Mouse (Mus musculus) layer of hippocampus, adult 11-12 months (tissue): ENCODE results near the gene Btbd17.
A peak's percentile ranks its signal among the peaks of the same experiment; 100 is the strongest.

Source experiments
- DNase-seq: peaks from one replicate; pipeline ENCODE4 v3.0.0; 2022; ENCODE audit warnings: low spot score

Btbd17 gene

DNA sequence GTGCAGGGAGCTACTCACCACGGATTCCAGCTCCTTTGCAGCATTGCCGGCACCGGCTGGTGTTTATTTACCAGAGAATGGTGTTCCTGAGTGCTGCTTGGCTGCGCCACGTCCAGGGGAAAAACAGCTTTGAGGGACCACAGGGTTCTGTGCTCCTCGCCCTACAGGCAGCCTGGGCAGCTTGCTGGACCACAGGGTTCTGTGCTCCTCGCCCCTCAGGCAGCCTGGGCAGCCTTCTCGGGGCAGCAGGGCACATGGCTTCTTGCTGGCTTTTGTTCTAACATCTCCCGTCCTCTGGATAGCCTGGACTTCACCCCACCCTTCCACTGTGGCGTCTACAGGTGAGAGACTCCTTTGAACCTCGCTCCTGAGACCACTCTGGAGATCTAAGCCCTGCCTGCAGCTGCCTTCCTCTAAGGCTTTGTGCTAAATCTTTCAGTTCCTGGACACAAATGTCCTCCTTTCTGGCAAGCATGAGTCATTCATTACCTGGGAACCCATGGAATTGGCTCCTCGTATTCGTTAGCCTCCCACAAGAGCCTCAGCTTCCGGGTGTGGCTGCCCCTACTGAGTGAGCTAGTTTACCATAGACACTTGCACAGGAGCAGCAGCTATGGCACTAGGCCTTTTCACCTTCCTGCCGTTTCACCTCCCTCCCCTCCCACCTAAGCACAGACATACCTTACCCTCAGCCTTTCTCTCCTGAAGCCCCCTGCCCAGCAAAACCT is 7.0 kb upstream of the Btbd17 start:
- DNase-seq = no peak

DNA sequence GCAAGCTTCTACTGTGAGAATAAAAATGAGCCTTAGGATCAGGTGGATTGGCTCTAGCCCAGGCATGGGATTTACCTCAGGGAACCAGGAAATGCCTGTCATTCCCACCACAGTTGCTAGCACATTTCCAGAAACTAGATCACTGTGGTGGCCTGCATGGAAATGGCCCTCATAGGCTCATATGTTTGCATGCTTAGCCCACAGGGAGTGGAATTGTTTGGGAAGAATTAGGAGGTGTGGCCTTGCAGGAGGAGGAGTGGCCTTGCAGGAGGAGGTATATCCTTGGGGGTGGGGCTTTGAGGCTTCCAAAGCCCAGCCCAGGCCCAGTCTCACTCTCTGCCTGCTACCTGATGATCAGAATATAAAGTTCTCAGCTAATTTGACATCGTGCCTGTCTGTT is 6.2 kb upstream of the Btbd17 start:
- DNase-seq = no peak

DNA sequence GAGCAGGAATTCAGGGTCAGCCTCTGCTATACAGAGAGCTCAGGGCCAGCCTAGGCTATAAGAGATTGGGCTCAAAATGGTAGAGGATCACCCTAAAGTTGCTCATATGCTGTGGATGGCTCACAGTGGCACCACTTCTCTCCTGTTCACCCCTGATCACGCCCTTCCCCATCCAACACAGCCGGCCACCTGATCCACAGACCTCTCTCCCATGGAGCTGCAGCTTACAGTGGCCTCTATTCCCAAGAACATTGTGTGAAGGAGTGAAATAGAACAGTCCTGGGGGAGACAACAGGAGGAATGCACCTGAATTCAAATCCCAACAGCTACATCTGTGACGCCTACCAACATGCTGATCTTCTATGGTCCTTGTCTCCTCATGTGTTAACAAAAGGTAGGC is 2.9 kb upstream of the Btbd17 start, which contains the start of gene Gpr142:
TSS of gene Gpr142 (plus strand) at position 301 of the 400 bp plus-strand sequence.
- no peak for DNase-seq

DNA sequence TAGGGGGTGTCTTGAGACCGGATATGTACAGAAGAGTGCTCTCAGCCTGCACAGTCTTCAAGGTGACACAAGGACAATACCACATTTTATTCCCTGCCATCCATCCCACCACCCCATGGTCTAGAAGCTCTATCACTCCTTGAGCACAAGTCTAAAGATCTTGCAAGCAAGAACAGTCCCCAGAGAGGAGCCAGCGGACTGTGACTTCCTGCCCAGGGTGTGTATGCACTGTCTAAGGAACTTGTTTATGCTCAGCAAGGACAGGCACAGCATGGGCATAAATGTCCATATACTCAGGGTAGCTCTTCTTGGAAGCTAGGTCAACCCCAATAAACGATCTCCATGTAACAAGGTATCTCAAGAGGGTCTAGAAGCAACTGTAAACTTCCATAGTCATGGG is 2.2 kb upstream of the Btbd17 start:
- no peak for DNase-seq

DNA sequence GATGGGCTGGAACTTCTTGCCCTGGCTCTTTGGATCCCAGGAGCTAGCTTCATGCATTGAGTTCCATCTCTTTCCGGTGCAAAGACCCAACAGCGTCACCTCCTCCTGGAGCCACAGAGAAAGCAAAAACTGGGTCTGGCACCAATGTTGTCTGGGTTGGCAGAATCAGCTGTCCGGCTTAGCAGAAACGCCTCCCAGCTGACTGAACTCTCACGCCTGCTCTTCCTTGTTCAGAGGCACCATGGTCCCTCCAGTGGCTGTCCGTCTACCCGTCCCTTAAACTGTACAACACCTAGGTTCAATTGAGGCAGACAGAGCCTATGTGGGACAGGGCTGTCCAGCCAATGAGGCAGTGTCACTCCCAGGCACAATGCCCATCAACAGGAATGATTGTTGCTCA is 1.4 kb upstream of the Btbd17 start:
- DNase-seq = no peak

DNA sequence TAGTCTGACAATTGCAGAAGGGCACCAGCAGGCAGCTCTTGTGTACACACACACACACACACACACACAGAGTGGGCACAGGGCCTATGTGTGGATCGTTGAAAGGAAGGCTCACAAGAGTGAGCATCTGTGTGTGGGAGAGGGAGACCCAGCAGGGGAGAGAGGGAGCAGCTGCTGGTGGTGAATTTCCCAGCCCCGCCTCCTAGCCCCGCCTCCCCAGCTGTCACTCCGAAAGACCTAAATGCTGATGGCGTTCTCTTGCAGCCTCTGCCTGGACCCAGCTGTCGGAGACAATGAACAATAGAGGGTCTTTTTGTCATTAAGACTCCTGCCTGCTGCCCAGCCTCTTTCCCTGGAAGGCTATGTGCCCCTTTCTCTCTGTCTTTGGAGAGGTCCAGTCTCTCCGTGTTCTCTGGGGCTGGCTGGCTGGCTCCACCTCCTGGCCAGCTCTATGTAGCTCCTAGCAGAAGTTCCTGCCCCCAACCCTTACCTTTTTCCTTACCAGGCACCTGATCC is 456 bp downstream of the Btbd17 start:
- peak; percentile 95 for DNase-seq

DNA sequence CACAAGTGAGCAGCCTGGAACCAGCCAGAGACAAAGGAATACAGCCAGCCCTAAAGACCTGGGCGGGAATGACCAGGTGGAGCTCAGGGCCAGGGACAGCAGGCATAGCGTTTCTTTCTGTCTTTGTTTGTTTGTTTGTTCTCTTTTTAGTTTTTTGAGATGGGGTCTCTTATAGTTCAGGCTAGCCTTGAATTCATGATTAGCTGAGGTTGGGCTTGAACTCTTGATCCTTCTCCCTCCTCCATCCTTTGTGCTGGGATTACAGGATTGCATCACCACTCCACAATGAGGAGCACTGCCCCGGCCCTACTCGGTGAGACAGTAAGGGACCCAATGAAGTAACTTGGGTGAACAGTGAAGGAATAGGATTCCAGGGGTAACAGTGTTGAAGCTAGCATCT is 1.1 kb downstream of the Btbd17 start:
- DNase-seq = no peak

DNA sequence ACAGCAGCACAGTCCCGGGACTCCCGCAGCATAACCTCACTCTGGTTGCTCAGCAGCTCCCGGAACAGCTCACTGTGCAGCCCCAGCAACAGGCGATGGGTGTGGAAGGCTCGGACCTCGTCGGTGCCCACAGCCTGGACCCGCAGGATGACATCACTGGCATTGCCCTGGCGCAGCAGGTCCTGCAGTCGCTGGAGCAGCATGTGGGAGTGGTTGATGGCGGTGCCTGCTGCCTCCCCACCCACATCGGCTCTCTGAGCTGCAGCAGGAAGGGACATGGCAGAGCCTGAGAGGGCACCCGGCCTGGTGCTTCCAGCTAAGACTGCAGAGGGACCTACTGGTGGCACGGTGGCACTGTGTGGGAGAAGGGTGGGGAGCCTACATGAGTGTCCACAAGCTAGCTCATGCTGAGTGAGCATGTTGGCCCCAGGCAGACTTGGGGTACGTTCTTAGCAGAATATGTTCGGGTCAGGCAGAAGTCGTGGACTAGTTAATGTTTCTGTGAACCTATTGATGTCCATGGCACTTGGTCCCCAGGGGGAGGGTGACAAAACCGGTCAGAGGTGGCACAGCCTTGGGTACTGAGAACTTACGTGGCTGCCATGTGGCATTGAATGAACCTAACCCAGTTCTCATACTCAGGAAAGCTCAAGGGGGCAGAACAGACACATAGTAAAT is 1.7 kb downstream of the Btbd17 start:
- no peak for DNase-seq

DNA sequence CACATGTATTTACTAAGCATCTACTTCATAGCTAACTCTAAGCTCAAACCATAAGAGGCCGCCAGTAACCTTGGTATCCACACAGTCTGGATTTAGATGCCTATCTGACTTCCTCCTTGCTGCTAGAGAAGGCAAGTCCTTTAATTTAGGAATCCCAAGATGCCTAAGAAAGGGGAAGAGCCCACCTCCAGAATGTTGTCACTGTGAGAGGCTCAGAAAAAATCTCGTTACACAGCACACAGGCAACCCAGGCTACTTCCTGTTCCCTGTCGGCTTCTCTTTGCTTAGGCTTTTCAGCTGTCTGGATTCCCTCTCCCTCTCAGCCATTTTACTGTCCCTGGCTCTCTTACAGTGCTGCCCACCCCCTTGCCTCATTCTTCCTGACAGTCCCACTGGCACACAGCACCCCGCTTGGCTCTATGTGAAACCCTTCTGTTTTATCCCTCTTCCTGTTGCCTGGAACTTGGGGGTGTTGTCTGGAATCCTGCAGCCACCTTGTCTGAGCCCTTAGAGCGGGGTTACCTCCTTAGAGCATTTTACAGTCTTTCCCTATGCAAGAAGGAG is 2.7 kb downstream of the Btbd17 start:
- DNase-seq = no peak

DNA sequence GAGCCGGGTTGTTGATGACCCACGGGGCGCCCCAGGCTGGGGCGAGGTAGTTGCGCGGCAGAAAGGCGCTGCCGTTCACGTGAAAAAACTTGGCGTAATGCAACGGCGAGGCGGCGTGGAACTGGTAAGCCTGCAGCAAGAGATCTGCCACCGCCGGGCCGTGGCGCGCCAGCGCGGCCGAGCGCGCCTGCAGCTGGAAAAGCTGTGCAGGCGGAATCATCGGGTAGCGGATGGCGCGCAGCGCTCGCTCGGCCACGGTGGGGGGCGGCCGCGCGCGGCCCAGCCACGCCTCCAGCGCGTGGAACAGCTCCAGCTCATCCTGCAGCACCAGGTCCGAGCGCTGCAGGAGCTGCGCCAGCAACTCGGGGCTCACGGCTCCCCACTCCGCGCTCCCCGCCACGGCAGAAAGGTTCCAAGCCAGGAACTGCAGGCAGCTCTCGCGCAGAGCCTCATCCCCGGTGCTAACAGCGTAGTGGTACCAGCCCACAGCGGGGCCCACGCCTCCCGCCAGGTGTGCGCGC is 3.8 kb downstream of the Btbd17 start:
- peak; percentile 34 for DNase-seq

DNA sequence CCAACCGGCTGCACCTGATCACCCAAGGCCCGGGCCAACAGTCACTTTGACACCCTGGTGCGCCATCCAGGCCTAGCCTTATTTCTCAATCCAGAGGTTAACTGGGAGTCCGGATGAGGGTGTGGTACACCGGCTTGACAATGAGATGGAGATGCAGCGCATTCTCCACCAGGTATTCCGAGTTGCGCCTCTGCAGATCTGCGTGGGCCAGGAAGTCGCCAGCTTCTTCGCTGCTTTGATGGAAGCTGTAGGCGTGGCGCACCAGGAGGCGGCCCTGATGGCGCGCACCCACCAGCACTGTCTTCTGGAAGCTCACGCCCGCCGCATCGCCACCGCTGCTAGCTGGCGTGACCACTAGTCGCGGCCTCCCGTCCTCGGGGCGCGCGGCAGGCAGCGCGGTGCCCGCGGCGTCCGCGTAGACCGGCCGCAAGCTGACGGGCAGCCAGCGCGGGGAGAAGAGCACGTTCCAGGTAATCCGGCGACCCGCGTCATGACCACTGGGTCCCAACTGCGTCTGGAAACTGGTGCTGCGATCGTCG is 4.3 kb downstream of the Btbd17 start:
- peak; percentile 51 for DNase-seq

DNA sequence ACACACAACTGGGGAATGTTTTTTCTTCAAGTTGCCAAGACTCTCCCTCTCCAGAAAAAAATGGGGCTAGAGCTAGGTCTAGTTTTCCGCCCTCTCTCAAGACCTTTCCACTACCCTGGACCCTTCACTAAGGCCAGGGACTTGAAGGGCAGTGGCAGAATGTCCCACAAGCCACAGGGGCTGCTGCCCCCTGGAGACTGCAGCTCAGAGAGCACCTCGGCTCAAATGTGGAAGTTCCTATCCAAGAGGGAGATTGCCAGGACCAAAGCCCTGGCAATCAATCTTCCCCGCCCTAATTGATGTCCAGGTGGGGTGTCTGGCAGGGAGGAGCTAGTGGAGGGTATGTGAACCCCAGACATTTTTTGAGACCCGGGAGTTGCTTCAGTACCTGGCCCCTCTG is 4.9 kb downstream of the Btbd17 start:
- DNase-seq = no peak

DNA sequence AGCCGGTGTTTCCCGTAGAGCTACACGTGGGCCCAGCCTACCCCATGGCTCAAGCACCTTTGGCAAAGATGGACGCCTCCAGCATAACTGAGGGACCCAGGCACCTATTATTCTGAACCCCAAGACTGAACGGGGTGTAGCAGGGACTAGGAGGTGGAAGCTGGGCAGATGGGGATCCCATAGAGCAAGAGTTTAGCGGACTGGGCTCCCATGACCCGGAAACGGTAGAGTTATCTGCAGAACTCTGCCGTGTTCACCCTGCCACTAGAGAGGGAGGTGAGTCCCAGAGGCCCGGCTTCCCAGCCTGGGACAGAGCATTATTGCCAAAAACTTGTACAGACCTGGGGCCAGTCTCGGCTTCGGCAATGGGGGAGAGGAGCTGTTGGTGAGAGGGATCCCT is 5.6 kb downstream of the Btbd17 start:
- DNase-seq = no peak

DNA sequence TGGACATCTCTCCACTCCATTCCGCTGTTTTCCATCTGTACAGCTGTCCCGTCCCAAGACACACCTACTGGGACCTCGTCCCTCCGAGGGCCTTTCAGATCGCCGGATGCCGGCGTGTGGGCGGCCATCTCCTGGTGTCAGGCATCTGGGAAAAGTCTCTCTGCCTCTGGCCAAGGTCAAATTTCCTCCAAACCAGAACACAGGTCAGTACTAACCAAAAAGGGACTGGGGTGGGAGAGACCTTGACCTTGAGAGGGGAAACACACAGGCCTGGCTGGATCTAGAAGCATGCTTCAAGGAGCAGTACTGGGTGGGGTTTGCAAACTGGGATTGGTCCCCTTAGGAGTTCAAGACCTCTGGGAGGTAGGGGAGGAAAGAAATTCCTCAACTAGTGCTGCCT is 6.0 kb downstream of the Btbd17 start:
- no peak for DNase-seq

DNA sequence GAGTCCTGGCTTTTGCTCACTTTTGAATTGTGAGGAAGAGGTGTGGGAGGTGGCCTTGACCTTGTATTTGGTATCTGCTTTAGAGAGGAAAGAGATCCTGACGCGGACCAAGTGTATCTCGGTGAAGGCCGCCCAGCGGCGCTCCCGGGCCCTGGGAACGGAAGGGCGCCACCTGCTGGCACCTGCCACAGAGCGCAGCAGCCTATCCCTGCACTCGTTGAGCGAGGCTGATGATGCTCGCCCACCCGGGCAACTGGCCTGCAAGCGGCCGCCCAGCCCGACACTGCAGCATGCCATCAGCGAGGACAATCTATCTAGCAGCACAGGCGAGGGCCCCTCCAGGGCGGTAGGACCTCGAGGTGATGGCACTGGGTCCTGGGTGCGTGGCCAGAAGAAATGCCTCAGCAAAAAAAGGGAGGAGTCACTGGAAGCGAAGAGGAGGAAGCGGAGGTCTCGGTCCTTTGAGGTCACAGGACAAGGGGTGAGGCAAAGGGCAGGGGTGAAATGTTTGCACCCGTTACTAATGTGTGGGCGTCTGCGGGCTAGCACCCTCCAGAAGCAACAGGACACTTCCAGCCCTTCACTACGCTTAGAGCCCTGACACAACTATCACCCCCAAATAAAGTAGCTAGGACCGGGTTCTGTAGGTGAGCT is 6.6 kb downstream of the Btbd17 start:
- peak; percentile 79 for DNase-seq

DNA sequence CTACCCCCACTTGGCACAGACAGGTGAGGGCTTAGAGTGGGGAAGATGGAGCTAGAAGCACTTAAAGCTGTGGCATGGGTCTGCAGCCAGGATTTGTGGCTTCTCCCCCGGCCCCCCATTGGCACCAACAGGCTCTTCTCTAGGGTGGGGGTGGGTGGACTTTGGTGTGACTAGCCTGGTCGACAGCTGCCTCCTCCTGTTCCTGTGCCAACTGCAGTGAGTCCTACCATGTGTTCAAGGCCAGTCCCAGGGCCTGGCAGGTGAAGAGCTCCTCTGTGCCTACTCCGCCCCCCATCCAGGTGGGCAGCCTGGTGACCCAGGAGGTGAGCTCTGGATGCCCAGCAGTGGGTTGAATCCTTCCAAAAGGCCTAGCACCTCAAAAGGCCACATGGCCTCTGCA is 8.1 kb downstream of the Btbd17 start:
- DNase-seq = no peak

DNA sequence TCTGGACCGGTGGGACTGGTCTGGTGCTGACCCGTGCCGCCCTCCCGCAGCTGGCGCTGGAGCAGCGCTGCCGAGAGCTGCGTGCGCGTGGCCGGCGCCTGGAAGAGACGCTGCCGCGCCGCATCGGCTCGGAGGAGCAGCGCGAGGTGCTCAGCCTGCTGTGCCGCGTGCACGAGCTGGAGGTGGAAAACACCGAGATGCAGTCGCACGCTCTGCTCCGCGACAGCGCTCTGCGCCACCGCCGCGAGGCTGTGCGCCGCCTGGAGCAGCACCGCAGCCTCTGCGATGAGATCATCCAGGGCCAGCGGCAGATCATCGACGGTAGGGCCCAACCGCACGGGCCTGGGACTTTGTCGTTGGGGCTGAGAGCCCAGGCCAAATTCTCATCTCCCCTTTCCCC is 9.4 kb downstream of the Btbd17 start:
- DNase-seq = no peak

DNA sequence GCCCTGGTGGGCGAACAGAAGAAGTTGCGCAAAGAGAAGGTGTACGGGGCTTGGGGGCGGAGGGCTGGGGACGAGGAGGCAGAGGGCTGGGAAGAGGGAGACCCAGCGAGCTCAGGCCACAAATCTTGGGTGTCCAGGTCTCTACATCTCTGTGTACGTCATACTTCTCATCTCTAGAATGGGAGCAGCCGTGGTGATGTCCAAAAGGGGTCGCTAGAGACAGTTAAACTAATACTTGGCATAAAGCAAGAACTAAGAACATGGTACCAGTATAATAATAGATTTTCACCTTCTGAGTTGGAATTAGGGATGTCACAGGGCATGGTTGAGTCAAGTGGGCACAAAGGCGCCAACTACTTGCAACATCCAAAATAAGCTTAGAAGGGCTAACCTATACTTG is 9.9 kb downstream of the Btbd17 start:
- no peak for DNase-seq

DNA sequence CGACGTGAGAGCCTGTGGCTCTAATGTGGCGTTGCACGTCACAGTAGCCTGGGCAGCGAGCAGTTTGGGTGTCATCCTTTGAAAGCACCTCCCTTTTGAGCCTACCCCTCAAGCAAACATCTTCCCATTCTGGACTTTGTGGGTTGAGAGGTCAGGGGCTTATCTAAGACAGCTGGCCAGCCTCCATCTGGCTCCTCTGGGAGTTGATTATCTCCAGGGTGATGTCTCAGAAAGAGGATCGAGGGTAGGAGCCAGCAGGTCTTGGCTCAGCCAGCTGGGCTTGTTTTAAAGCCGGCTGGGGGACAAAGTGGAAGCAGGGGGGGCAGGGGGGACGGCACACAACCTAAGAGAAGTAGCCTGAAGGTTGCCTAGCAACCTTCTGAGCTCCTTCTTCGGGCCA is 15.7 kb downstream of the Btbd17 start:
- DNase-seq = no peak

DNA sequence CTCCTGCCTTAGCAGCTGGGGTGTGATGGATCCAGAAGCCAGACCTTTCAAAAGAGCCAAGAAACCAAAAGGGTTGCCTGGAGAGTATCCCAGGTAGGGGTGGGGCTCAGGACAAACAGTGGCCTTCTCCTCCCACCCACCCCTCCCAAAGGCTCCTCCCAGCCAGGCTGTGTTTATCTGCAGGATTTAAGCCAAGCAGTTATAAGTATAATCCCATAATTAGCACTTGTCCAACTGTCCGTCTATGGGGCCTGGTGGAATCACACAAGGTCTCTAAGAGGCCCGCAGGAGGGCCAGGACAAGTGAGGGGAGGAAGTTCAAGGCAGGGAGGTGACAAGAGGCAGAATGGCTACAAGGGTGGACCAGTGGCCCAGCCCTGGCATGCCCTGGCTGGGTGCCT is 23.8 kb downstream of the Btbd17 start:
- DNase-seq = no peak

DNA sequence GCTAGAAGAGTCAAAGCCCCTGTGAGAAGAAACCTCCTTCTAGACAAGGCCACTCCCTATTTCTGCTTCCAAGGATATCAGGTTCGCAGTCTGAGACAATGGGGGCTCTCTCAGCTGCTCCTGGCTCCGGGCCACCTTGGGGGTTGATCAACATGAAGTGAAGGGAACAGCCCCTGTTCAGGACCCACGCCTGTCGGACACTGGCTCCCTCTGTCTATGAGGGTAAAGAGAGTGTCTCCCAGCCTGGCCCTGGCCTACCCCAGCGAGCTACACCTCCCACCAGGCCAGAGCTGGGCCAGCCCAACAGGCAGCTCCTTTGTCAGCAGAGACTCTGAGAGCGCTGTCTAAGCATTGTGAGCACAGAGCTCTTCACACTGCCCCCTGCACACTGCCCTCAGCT is 25.8 kb downstream of the Btbd17 start:
- DNase-seq = no peak
